Mouse (Mus musculus) forebrain, postnatal 0 days (tissue): ENCODE data around the gene Mymx. TPM values are rescaled to one million over a fixed set of nuclear protein-coding genes. Genes with fewer than 3 reads are reported as not detected.

Experiments used
- ATAC-seq: fragments of 200-750 bp; cut with Nextera tagmentation; 2 replicates; pipeline ENCODE4 v1.8.0; 2017; ENCODE audit warnings: mild to moderate bottlenecking, moderate library complexity
- DNase-seq: peaks from one replicate; pipeline ENCODE4 v3.0.0-alpha.2; 2015
- H3K27ac ChIP-seq: fragments of 300-500 bp; sonication (generic); 2 replicates; pipeline ENCODE4 v1.5.1; 2014; ENCODE audit warnings: low read depth, mild to moderate bottlenecking, antibody characterized with exemption, low read length, moderate library complexity, mixed read lengths
- H3K27me3 ChIP-seq: fragments of 300-500 bp; sonication (generic); 2 replicates; pipeline ENCODE4 v1.6.1; 2014; ENCODE audit warnings: mild to moderate bottlenecking, low read length, mixed read lengths; ENCODE audit not compliant: insufficient read depth
- H3K36me3 ChIP-seq: fragments of 300-500 bp; sonication (generic); 2 replicates; pipeline ENCODE4 v1.6.1; 2014; ENCODE audit warnings: mild to moderate bottlenecking, moderate library complexity; ENCODE audit not compliant: insufficient read depth
- H3K4me1 ChIP-seq: fragments of 300-500 bp; sonication (generic); 2 replicates; pipeline ENCODE4 v1.6.1; 2014; ENCODE audit warnings: antibody characterized with exemption; ENCODE audit not compliant: insufficient read depth
- H3K4me2 ChIP-seq: fragments of 300-500 bp; sonication (generic); 2 replicates; pipeline ENCODE4 v1.6.1; 2014; ENCODE audit warnings: low read depth, mild to moderate bottlenecking, moderate library complexity
- H3K4me3 ChIP-seq: fragments of 300-500 bp; sonication (generic); 2 replicates; pipeline ENCODE4 v1.5.1; 2014; ENCODE audit warnings: low read depth, low read length, mixed read lengths
- H3K9ac ChIP-seq: fragments of 300-500 bp; sonication (generic); 2 replicates; pipeline ENCODE4 v1.6.1; 2014; ENCODE audit warnings: mild to moderate bottlenecking
- H3K9me3 ChIP-seq: fragments of 300-500 bp; sonication (generic); 2 replicates; pipeline ENCODE4 v1.6.1; 2016; ENCODE audit warnings: low read length
- CTCF ChIP-seq: sonication (generic); IDR thresholded peaks from 2 replicates; pipeline ENCODE4 v1.5.1; 2016; ENCODE audit warnings: antibody characterized with exemption, control low read depth, low read depth
- WGBS: fragments of 180-500 bp; shearing (Covaris S2); extraction: QIAGEN DNeasy Blood & Tissue Kit; methylation state at CpG from one replicate; pipeline ENCODE4 v1.1.7; 2014; 5-methylcytosine and 5-hydroxymethylcytosine counted together
- polyA plus RNA-seq: library from polyadenylated mRNA; unstranded; fragments of >200 nt; fragmentation: Nextera tagmentation; extraction: Ambion mirVana; gene quantifications from 2 replicates; pipeline ENCODE4 v1.2.1, GENCODE M21; 2015
- total RNA-seq: library from RNA; depleted of rRNA; stranded (reverse); fragments of >200 nt; gene quantifications from 2 replicates; pipeline ENCODE4 v1.2.3, GENCODE M21; 2014

Gene Mymx
- total and polyA plus RNA-seq, 2 experiments from 2014 or later: not detected

- peak; percentile 93 for TF ChIP-seq CTCF
- Histone ChIP-seq H3K4me2 (peak within 1 kb of the TSS; percentile 98), H3K4me1 (no peaks in the 10 kb centered on the region; the same call in 1 of the 2 replicates), H3K9me3 (no peaks in the 10 kb centered on the region), H3K9ac (peak within 1 kb of the TSS; percentile 89), H3K36me3 (peaks cover 37% of the 10 kb centered on the region), H3K4me3 (peak within 1 kb of the TSS; percentile 84), H3K27ac (peak within 1 kb of the TSS; percentile 80), H3K27me3 (no peaks in the 10 kb centered on the region)
- DNase-seq (peak; percentile 94), ATAC-seq (peak; percentile 94)
- 1% methylated on average over 45 of the region's 61 CpGs for WGBS
Observed at GRCm38 (mm10) chr17:45563655-45564530, 38.0 kb downstream of the Mymx start, which contains the start of gene Slc35b2. Gene Slc35b2 (plus strand): TSS chr17:45563874.

GRCm38 (mm10) chr17:45563216-45563615 is 38.7 kb downstream of the Mymx start:
- ATAC-seq: no peak
- H3K4me3 ChIP-seq: no peak overlapping the region

GRCm38 (mm10) chr17:45559732-45560525 is 42.0 kb downstream of the Mymx start:
- H3K4me1 ChIP-seq: peaks cover 6% of the 10 kb centered on the region; the same call in 1 of the 2 replicates
- H3K27ac ChIP-seq: no peak overlapping the region
- ATAC-seq: no peak
- DNase-seq: no peak
- no peak overlapping the region for H3K4me2 ChIP-seq
- TF ChIP-seq CTCF: no peak
- no peak overlapping the region for H3K9ac ChIP-seq
- 87% methylated on average over 15 of the region's 15 CpGs for WGBS
- H3K27me3 ChIP-seq: no peaks in the 10 kb centered on the region
- no peaks in the 10 kb centered on the region for H3K9me3 ChIP-seq
- H3K4me3 ChIP-seq: no peak overlapping the region
- no peaks in the 10 kb centered on the region for H3K36me3 ChIP-seq

More at GRCm38 (mm10) chr17:45563216-45563615, 38.7 kb downstream of the Mymx start:
- Histone ChIP-seq H3K27ac (no peak overlapping the region), H3K27me3 (no peaks in the 10 kb centered on the region), H3K36me3 (peaks cover 30% of the 10 kb centered on the region), H3K4me2 (peak overlapping the region; percentile 98; the same call in 1 of the 2 replicates), H3K4me1 (no peaks in the 10 kb centered on the region; the same call in 1 of the 2 replicates), H3K9me3 (no peaks in the 10 kb centered on the region), H3K9ac (no peak overlapping the region)
- WGBS: 80% methylated on average over 12 of the region's 12 CpGs
- DNase-seq: no peak
- no peak for TF ChIP-seq CTCF

GRCm38 (mm10) chr17:45557998-45558862 is 43.7 kb downstream of the Mymx start:
- H3K9ac ChIP-seq: no peak overlapping the region
- no peaks in the 10 kb centered on the region for H3K36me3 ChIP-seq
- H3K4me3 ChIP-seq: no peak overlapping the region
- H3K4me1 ChIP-seq: 0 out of 2 replicates have a peak, but pooled peaks cover 6% of the 10 kb centered on the region
- H3K9me3 ChIP-seq: no peaks in the 10 kb centered on the region
- H3K4me2 ChIP-seq: no peak overlapping the region
- H3K27me3 ChIP-seq: no peaks in the 10 kb centered on the region
- ATAC-seq (no peak), DNase-seq (no peak)
- H3K27ac ChIP-seq: no peak overlapping the region
- 71% methylated on average over 16 of the region's 16 CpGs for WGBS
- TF ChIP-seq CTCF: no peak

GRCm38 (mm10) chr17:45557246-45557824 is 44.6 kb downstream of the Mymx start:
- Histone ChIP-seq H3K27ac (no peak overlapping the region), H3K4me2 (no peak overlapping the region), H3K4me1 (0 out of 2 replicates have a peak, but pooled peaks cover 6% of the 10 kb centered on the region), H3K27me3 (no peaks in the 10 kb centered on the region), H3K9me3 (no peaks in the 10 kb centered on the region), H3K4me3 (no peak overlapping the region), H3K9ac (no peak overlapping the region), H3K36me3 (no peaks in the 10 kb centered on the region)
- WGBS: 69% methylated on average over 7 of the region's 7 CpGs
- TF ChIP-seq CTCF: no peak
- no peak for ATAC-seq
- DNase-seq: no peak
